Mouse (Mus musculus) ES-Bruce4 (cell line): ENCODE data around the gene Ercc6l. TPM values are rescaled to one million over a fixed set of nuclear protein-coding genes. Genes with fewer than 3 reads are reported as not detected.
"Not testable (repeated sequence)": the region's sequence is repeated elsewhere in the genome, so short reads cannot be mapped to it uniquely, and the experiment has no call there.

Experiments
- H3K27ac ChIP-seq: 2 replicates; pipeline ENCODE4 v1.5.1; 2012; ENCODE audit warnings: low read length, inconsistent platforms; ENCODE audit not compliant: insufficient read depth
- H3K27me3 ChIP-seq: 2 replicates; pipeline ENCODE4 v1.6.1; 2012; ENCODE audit warnings: mild to moderate bottlenecking, low read length, inconsistent platforms; ENCODE audit not compliant: control insufficient read depth, poor library complexity, insufficient read depth, severe bottlenecking
- H3K36me3 ChIP-seq: 2 replicates; pipeline ENCODE4 v1.6.1; 2012; ENCODE audit warnings: inconsistent platforms, mild to moderate bottlenecking, low read length, moderate library complexity; ENCODE audit not compliant: control insufficient read depth, poor library complexity, insufficient read depth, severe bottlenecking
- H3K4me1 ChIP-seq: one replicate; pipeline ENCODE4 v1.8.1; 2011; ENCODE audit warnings: low read length; ENCODE audit not compliant: control insufficient read depth, insufficient read depth
- H3K4me3 ChIP-seq: 2 replicates; pipeline ENCODE4 v1.5.1; 2011; ENCODE audit warnings: low read depth, mild to moderate bottlenecking, low read length
- H3K9ac ChIP-seq: 2 replicates; pipeline ENCODE4 v1.6.1; 2012; ENCODE audit warnings: low read depth, mild to moderate bottlenecking, inconsistent platforms; ENCODE audit not compliant: poor library complexity, severe bottlenecking
- H3K9me3 ChIP-seq: replicated peaks from 2 replicates; pipeline ENCODE4 v1.6.1; 2012; ENCODE audit warnings: mild to moderate bottlenecking, low read length, inconsistent platforms; ENCODE audit not compliant: control insufficient read depth, poor library complexity, insufficient read depth, severe bottlenecking
- CTCF ChIP-seq: IDR thresholded peaks from one replicate; pipeline ENCODE4 v1.8.1; 2011; ENCODE audit warnings: low read depth, low read length
- EP300 ChIP-seq: IDR thresholded peaks from 2 replicates; pipeline ENCODE4 v1.6.1; 2011; ENCODE audit warnings: low read depth, low read length; ENCODE audit not compliant: insufficient read depth
- POLR2A ChIP-seq: IDR thresholded peaks from one replicate; pipeline ENCODE4 v1.8.1; 2011; ENCODE audit warnings: low read length; ENCODE audit not compliant: insufficient read depth
- polyA plus RNA-seq: library from polyadenylated mRNA; stranded (reverse); fragments of >200 nt; gene quantifications from 2 replicates; pipeline ENCODE4 v1.2.4, GENCODE M21; 2011; ENCODE audit warnings: low read depth; ENCODE audit not compliant: missing spikeins, insufficient read depth, insufficient read length

Ercc6l gene
- polyA plus RNA-seq, 1 experiment, result 22.3 TPM

GRCm38 (mm10) chrX:102121321-102121720 lies 35.6 kb downstream of the Ercc6l start:
- no peak overlapping the region for H3K9ac ChIP-seq
- TF ChIP-seq EP300 (no peak), POLR2A (no peak), CTCF (no peak)
- no peaks in the 10 kb centered on the region for H3K4me1 ChIP-seq
- H3K27ac ChIP-seq, result no peak overlapping the region
- no peak overlapping the region for H3K4me3 ChIP-seq
- no peaks in the 10 kb centered on the region for H3K27me3 ChIP-seq
- peaks cover 4% of the 10 kb centered on the region for H3K36me3 ChIP-seq
- no peaks in the 10 kb centered on the region for H3K9me3 ChIP-seq

- TF ChIP-seq CTCF (no peak), POLR2A (no peak), EP300 (no peak)
- no peaks in the 10 kb centered on the region for H3K4me1 ChIP-seq
- H3K9me3 ChIP-seq, result no peaks in the 10 kb centered on the region
- H3K27ac ChIP-seq, result no peak within 1 kb of the TSS; the same call in 1 of the 2 replicates
- H3K4me3 ChIP-seq, result peak within 1 kb of the TSS; percentile 99
- H3K27me3 ChIP-seq, result no peaks in the 10 kb centered on the region
- peak within 1 kb of the TSS; percentile 82 for H3K9ac ChIP-seq
- H3K36me3 ChIP-seq, result no peaks in the 10 kb centered on the region; the same call in none of the 2 replicates
Observed at GRCm38 (mm10) chrX:102119042-102119864, 37.6 kb downstream of the Ercc6l start, which contains the start of gene Pin4. Gene Pin4, plus strand, starts transcription at chrX:102119447.

- Histone ChIP-seq H3K4me3 (no peak overlapping the region), H3K36me3 (no peaks in the 10 kb centered on the region), H3K9me3 (no peaks in the 10 kb centered on the region), H3K27me3 (no peaks in the 10 kb centered on the region), H3K4me1 (no peaks in the 10 kb centered on the region), H3K27ac (no peak overlapping the region), H3K9ac (no peak overlapping the region)
- TF ChIP-seq EP300 (no peak), CTCF (no peak), POLR2A (no peak)
Observed at GRCm38 (mm10) chrX:102115676-102116075, 41.2 kb downstream of the Ercc6l start.

GRCm38 (mm10) chrX:102109349-102109748 lies 47.5 kb downstream of the Ercc6l start:
- H3K9ac ChIP-seq, H3K36me3 ChIP-seq, H3K4me1 ChIP-seq, H3K27me3 ChIP-seq, H3K9me3 ChIP-seq, H3K4me3 ChIP-seq, H3K27ac ChIP-seq: not testable (repeated sequence)

GRCm38 (mm10) chrX:102103830-102104229 lies 53.1 kb downstream of the Ercc6l start:
- not testable (repeated sequence) for H3K36me3 ChIP-seq, H3K27me3 ChIP-seq, H3K9me3 ChIP-seq, H3K27ac ChIP-seq, H3K4me1 ChIP-seq, H3K4me3 ChIP-seq, H3K9ac ChIP-seq

- no peak overlapping the region for H3K4me3 ChIP-seq
- H3K27ac ChIP-seq, result no peak overlapping the region
- TF ChIP-seq EP300 (no peak), CTCF (no peak), POLR2A (no peak)
- H3K9ac ChIP-seq, result no peak overlapping the region
- no peaks in the 10 kb centered on the region for H3K9me3 ChIP-seq
- H3K36me3 ChIP-seq, result no peaks in the 10 kb centered on the region
- no peaks in the 10 kb centered on the region for H3K4me1 ChIP-seq
- H3K27me3 ChIP-seq, result no peaks in the 10 kb centered on the region
Observed at GRCm38 (mm10) chrX:102101886-102102285, 55.0 kb downstream of the Ercc6l start.
